Mouse (Mus musculus) central nervous system, embryonic 18 days (tissue): ENCODE measurements around the gene S100b. TPM values are rescaled to one million over a fixed set of nuclear protein-coding genes. Genes with fewer than 3 reads are reported as not detected.

Source experiments
- polyA plus RNA-seq: library from polyadenylated mRNA; depleted of rRNA; stranded (reverse); fragments of >200 nt; gene quantifications from 2 replicates; pipeline ENCODE4 v1.2.3, GENCODE M21; 2012; rRNA removed

Gene S100b
- 4.5 and 11.0 TPM in 2 replicates for polyA plus RNA-seq

DNA sequence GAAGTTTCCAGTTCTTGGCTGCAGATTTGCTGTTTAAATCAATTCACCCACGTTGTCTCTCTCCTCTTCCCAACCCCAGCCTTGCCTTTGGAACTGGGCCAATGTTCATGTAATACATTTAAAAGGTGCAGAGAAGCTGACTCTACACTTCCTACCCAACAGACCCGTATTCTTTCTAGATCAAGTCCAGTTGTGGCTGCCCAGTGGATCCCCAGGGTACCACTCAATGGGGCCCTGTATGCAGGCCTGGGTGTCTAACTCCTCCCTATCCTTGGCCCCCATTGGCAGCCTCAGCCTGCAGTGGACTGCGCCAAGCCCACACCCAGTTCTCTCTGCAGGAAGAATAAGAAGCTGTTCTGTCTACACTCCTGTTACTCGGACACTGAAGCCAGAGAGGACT, at the start of gene S100b:
Gene S100b, plus strand, starts transcription at position 318 of the 400 bp plus-strand sequence.

DNA sequence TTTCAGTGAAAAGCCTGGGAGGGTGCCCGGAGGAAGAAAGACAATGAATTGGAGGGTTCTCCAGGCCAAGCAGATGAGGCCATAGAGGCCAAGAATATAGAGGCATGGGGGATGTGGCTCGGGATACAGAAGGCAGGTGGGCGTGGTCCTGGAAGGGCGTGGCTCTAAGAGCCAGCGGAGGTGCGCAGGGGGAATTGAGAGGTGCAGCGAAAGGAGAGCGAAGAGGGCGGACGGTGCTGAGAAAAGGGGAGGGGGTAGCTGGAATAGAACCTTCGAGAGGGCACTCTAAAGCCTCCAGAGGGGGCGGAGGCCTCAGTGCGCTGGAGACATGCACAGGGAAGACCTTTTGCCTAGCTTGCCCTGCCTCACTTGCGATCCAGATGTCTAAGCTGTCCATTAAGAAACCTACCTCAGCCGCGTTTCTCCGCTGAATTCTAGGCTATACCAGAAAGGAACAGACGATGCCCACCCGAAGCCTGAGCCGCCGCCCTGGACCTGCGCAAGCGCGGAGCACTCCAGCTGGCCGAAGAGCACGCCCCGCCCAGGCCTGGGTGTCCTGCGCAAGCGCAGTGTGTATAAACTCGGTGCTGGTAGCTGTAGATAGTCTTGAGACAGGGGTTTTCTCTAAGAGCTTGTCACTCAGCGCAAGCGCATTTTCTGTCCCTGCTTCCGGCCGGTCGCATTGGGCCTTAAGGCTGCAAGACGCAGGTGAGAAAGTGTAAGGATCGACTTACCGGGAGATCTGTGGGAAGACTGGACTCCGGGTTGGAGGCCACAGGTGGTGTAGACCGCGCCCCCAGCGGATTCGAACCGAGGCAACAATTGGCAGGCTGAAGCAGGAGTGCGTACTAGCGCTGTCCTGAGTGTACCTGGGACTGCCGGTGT, 16.1 kb upstream of the S100b start, which contains the start of gene Prmt2:
Gene Prmt2, minus strand, starts transcription at position 525 of the 885 bp plus-strand sequence.

Other genes with a start within 250 kb of the S100b start
- 8.7 and 9.6 TPM in 2 replicates for gene Zfp280b, start 221.2 kb upstream of the S100b start, polyA plus RNA-seq
- 0.01 and 0.05 TPM in 2 replicates for gene Slc5a4b, start 142.9 kb upstream of the S100b start, polyA plus RNA-seq
- 0.19 and 0.30 TPM in 2 replicates for gene Slc5a4a, start 106.4 kb upstream of the S100b start, polyA plus RNA-seq
- gene Prmt2, start 16.0 kb upstream of the S100b start, polyA plus RNA-seq, result 321 and 322 TPM in 2 replicates
- 48.4 and 50.4 TPM in 2 replicates for gene Dip2a, start 91.4 kb downstream of the S100b start, polyA plus RNA-seq
- not detected in 2 replicates for gene AC141477.1, start 186.6 kb downstream of the S100b start, polyA plus RNA-seq
- gene Pcnt, start 188.9 kb downstream of the S100b start, polyA plus RNA-seq, result 18.0 and 18.4 TPM in 2 replicates
- 0.04 TPM in 1 of 2 replicates, not detected in the other for gene 2610028H24Rik, start 195.2 kb downstream of the S100b start, polyA plus RNA-seq
- 54.4 and 55.4 TPM in 2 replicates for gene Mcm3ap, start 215.1 kb downstream of the S100b start, polyA plus RNA-seq
- gene Ybey, start 215.3 kb downstream of the S100b start, polyA plus RNA-seq, result 3.0 and 3.1 TPM in 2 replicates